Mouse (Mus musculus) cerebellum, adult 11 months (tissue): Measurements from ENCODE around the gene Snu13.
A peak's percentile ranks its signal among the peaks of the same experiment; 100 is the strongest.

ENCODE experiments used
- DNase-seq: peaks from one replicate; pipeline ENCODE4 v3.0.0; 2022

Gene Snu13

GRCm38 (mm10) chr15:82047080-82047883, at the start of gene Snu13:
Gene Snu13, minus strand, starts transcription at chr15:82047598.
- DNase-seq = peak; percentile 88

- DNase-seq = no peak
These were observed 43.7 kb upstream of the Snu13 start for GRCm38 (mm10) chr15:82091061-82091460.

- DNase-seq = no peak
These were observed 39.9 kb upstream of the Snu13 start for GRCm38 (mm10) chr15:82087266-82087665.

DNA sequence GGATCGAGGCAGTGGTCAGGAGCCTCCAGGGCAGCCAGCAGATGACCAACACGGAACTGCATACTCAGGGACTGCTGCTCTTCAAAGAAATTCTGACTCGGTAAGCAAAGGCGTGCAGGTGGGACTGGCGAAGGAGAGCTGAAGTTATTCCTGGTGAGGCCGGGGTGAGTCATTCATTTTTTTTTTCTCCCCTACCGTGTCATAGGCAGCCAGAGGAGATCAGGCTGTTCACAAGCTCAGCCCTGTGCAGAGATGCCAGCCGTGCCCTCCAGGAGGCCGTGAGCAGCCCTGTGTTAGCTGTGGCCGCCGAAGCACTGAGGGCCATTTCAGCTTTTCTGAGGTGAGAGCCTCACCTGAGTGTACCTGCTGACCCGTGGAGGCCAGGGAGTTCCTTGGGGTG, 38.7 kb upstream of the Snu13 start:
- no peak for DNase-seq

GRCm38 (mm10) chr15:82085606-82086005, 38.2 kb upstream of the Snu13 start:
- DNase-seq = no peak

- DNase-seq = peak; percentile 80
These were observed 33.8 kb upstream of the Snu13 start for GRCm38 (mm10) chr15:82081161-82081560.

GRCm38 (mm10) chr15:82079883-82080282, 32.5 kb upstream of the Snu13 start:
- DNase-seq = no peak

DNA sequence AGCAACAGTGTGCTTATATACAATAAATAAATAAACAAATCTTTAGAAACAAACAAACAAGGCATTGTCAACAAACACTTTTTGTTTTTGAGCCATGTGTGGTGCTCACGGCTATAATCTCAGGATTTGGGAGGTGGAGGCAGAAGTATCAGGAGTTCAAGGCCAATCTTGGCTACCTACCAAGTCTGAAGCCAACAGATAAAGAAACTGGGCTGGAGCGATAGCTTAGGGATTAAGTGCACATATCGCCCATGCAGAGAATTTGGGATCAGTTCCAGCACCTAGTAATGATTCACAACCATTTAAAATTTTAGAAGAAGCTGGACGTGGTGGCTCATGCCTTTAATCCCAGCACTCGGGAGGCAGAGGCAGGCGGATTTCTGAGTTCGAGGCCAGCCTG, 26.1 kb upstream of the Snu13 start:
- no peak for DNase-seq

GRCm38 (mm10) chr15:82071816-82072469, 24.5 kb upstream of the Snu13 start:
- DNase-seq = no peak

GRCm38 (mm10) chr15:82069898-82070297, 22.5 kb upstream of the Snu13 start, which contains the start of gene Mei1:
Gene Mei1, plus strand, starts transcription at chr15:82069996.
- DNase-seq = no peak

DNA sequence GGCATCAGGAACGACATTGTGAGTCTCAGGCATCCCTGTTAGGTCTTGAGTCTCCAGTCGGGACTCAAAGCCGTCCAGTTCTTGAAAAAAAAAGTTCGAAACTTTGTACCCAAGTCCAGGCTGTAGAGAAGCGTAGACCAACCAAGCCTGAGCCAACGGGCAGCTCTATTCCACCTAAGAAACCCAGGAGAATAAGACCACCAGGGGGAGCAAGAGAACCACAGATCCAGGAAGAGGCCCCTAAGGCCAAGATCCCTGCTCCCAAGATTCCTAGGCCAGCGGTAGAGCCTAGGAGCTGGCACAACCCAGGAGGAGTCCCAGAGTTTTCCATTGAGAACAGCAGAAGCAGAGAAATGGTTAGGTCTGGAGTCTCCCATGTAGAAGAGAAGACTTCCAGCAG, 18.1 kb upstream of the Snu13 start:
- peak; percentile 64 for DNase-seq

DNA sequence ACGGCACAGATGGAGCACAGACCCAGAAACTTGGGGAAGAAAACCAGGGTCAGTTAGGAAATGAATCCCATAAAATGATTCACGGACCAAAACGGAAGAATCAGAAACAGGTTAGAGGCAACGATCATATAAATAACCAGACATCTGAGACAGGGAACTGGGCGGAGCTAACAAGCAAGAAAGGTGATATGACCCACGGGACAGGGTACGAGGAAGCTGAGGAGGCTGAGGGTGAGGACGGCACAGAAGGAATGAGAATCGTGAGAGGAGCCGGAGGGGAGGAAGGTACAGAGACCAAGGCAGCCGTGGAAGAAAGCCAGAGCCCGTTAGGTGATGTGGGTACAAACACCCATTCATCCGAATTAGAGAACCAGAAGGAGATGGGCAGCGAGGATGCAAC, 16.5 kb upstream of the Snu13 start:
- DNase-seq = no peak

DNA sequence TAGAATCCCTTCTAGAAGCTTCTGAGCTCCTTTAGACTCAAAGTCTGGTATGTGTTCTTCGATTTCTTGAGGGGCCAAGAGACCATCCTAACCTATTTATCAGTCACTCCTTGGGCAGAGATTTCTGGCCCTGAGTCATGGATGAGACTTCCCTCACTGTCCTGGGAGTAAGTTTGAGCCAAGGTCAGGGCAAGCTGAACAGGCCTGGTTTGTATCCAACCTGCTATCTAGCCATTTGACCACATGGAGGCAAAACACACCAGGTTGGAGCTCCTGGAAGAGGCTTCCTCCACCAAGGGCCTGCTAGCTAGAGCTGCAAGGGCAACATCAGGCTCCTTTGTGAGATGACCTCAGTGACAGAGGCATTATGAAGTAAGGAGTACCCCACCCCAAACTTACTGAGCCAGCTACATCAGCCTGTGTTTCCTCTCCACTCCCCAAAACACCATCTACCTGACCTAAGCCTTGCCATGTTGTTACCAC, 11.4 kb upstream of the Snu13 start, which contains the start of gene 4930407I10Rik:
4930407I10Rik (plus strand) TSS at position 433 of the 483 bp plus-strand sequence.
- DNase-seq = no peak

DNA sequence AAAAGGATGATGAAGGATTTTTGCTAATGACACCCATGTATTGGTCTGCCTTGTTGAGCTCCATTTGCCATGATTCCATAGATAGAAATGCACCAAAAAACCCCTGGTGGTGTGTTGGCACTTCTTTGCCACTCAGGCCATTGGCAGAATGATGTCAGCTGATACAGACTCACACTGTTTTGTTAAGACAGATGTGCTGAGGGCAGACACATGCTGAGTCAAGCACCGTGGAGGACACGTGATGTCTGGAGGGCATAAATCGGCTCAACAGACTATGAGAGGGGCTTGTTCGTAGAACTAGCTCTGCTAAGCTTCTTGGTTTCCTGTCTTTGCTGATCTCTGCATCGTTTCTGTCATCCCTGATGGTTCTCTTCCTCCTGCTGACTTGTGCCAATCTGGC, 5.1 kb upstream of the Snu13 start:
- no peak for DNase-seq

- peak; percentile 29 for DNase-seq
These were observed 1.0 kb downstream of the Snu13 start for GRCm38 (mm10) chr15:82046246-82046891.

GRCm38 (mm10) chr15:82044166-82044784, 3.1 kb downstream of the Snu13 start:
- no peak for DNase-seq

DNA sequence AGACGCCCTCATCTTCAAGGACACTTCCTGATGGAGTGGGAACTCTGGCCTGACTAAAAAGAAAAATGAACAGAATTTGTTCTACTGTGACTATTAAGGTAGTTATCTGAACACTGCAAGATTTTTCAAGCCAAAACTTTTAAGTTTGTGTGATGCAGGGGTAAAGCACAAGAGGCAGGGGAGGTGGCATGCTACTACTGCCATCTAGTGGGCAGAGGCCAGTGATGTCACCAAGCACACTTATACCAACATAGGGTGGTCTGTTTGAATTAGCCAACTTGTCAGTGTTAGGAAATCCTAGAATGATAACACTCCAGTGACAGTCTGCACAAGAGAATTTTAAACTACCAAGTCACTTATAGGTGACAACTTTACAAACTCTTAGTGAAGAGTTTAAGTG, 6.7 kb downstream of the Snu13 start:
- DNase-seq = peak; percentile 21

GRCm38 (mm10) chr15:82035904-82036689, 11.3 kb downstream of the Snu13 start:
- DNase-seq = no peak

DNA sequence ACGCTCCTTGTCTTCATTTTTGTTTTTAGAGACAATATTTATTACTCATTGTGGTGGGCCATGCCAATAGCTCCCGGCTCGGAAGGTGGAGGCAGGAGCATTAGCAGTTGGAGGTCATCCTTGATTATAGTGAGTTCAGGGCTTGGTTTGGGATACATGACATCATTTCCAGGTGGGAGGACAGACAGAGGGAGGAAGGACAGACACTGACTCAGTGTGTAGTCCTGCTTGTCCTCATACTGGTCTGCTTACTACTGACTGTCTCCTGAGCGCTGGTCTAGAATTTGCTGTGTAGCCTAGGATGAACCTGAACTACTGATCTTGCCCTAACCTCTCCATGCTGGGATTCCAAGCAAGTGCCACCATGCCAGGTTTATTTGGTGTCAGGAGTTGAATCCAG, 13.6 kb downstream of the Snu13 start, which contains the start of gene Desi1:
Desi1 (minus strand) TSS at position 101 of the 400 bp plus-strand sequence.
- DNase-seq = no peak

DNA sequence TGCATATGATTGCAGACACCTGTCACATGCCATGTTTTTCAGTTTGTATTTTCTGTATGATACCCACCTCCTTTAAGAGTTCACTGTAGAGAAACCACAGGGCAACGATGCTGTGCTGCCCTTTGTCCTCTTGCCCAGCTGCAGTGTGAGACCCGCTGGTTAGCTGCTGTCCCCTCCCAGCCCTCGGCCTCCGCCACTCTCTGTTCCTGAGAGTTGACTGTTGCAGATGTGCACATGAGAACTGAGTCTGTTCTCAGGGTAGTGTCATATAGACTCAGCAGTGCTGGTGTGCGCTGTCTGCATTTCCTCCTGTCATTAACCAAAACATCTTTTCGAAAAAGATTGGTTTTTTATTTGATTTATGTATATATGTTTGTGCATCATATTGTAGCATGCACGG, 15.0 kb downstream of the Snu13 start:
- DNase-seq = no peak

GRCm38 (mm10) chr15:82027726-82028125, 19.7 kb downstream of the Snu13 start:
- DNase-seq = no peak

DNA sequence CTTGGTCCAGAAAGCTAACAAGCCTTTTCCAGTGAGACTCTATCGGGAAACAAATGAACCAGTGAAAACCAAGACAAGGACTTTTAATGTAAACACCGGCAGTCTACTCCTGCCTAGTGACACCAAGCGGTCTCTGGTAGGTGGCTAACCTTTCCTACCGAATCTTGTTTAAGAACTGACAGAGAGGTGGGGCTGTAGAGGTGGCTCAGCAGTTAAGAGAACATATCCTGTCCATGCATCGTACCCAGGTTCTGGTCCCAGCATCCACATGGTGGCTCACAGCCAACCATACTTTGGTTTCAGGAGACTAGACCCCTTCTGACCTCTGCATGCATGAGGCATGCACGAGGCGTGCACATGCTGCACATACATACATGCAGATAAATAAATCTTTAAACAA, 20.1 kb downstream of the Snu13 start:
- DNase-seq = no peak
